Mouse (Mus musculus): ENCODE data around the gene Tsc2.

The Tsc2 gene

DNA sequence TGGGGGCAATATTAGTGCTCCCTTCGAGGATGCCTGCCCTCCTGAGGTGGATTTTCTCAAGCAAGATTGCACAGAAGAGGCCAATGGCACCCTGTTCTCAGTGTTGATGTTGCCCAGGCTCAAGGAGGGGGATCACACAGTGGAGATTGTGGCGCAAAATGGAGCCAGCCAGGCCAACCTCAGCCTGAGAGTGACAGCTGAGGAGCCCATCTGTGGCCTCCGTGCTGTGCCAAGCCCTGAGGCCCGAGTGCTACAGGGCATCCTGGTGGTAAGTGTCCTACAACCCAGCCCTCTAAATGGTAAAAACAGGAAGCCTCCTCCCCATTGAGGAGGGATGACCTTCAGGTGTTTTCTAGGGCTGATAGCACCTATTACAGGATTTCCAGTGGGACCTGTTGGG lies 62.6 kb downstream of the Tsc2 start:
- DNase-seq (ENCODE audit: low spot score in 2 of 2) = no peak

DNA sequence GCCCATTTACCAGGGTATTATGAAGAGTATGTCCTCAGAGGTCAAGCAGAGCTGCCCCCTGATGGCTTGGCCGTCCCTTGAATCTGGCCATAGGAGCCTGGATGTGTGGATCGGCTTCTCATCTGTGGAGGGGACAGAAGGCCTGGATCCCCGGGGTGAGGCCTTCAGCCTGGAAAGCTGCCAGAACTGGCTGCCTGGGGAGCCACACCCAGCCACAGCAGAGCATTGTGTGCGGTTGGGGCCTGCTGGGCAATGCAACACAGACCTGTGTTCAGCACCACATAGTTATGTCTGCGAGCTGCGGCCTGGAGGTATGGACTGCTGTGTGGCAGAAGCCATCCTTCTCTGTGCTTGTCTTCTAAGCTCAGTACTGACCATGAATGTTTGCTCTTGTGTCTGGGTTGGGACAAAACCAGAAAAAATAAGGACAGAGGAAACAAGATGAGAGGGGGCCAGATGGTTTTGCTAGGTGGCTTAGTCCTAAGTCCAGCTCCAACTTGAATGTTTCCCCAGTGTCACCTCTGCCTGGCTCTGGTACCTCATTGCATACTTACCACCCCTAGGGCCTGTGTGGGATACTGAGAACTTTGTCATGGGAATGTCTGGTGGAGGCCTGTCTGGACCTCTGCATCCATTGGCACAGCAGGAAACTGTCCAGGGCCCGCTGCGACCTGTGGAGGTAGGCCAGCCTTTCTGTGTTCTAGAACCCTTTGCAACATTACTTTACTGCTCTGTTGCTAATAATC lies 65.2 kb downstream of the Tsc2 start:
- no peak for DNase-seq (ENCODE audit: low spot score in 2 of 2)

DNA sequence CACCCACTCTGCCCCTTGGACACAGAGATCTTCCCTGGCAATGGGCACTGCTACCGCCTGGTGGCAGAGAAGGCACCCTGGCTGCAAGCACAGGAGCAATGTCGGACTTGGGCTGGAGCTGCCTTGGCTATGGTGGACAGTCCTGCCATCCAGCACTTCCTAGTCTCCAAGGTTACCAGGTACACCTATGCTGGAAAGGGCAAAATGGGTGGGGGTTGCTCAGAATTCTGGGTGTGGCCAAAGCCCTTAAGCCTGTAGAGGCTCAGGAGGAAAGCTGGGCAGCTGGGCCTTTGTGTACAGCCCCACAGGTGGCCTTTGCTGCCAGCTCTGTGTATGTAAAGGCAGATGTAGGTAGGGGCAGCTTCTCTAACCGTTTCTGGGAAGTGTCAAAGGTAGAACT lies 66.6 kb downstream of the Tsc2 start:
- no peak for DNase-seq (ENCODE audit: low spot score in 2 of 2)

DNA sequence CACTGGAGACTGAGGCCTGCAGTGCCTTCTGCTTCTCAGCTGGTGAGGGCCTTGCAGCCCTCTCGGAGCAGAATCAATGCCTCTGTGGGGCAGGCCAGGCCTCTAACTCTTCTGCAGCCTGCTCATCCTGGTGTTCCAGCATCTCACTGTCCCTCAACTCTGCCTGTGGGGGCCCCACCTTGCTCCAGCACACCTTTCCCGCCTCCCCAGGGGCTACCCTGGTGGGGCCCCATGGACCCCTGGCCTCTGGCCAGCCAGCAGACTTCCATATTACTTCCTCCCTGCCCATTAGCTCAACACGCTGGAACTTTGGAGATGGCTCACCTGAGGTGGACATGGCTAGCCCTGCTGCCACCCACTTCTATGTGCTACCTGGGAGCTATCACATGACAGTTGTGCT lies 67.3 kb downstream of the Tsc2 start:
- DNase-seq (ENCODE audit: low spot score in 2 of 2) = no peak

DNA sequence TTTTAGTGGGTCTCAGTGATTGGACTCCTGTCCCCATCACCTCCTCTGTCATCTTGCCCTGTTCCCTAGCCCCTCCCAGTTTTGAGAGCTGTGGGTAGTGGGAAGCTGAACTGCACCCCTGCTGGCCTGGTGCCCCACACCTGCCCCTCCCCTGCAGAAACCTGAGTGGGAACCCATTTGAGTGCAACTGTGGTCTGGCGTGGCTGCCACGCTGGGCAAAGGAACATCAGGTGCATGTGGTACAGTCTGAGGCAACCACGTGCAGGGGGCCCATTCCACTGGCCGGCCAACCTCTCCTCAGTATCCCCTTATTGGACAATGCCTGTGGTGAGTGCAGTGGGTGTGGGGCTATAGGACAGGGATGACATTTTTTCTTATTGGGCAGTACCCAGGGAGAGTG lies 68.0 kb downstream of the Tsc2 start:
- no peak for DNase-seq (ENCODE audit: low spot score in 2 of 2)

DNA sequence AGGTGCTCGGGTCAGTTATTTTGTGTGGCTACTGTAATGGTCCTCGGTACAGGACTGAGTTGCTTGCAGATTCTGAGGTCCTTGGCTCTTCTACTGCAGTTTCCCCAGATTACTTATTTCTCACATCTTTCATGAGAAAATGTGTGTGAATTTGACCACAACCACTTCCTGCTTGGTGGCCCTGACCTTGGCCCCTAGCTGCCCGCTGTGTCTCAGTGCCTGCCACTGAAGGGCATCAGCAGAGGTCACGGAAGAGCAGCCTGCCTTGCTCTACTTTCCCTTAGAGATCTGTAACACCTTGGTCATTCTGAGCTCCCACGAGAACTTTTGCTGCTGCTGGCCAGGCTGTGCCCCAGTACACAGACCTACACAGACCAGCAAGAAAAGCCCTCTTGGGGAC lies 68.8 kb downstream of the Tsc2 start:
- no peak for DNase-seq (ENCODE audit: low spot score in 2 of 2)

DNA sequence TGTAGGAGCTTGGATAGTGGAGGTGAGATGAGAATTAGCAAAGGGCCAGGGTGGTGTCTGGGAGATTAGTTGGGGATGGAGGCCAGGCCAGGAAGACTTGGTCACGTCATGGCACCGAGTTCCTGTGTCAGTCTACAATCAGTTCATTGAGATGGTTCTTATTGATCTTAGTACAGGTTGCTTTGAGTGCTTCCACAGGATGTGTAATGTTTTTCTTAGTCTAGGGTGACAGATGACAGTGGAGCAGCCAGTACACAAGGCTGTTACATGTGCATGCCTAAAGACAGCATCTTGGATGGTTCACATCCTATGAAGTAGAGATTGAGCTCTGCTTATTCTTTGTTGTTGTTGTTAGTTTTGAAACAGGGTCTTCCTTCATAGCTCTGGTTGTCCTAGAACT lies 70.8 kb downstream of the Tsc2 start:
- DNase-seq (ENCODE audit: low spot score in 2 of 2) = no peak

DNA sequence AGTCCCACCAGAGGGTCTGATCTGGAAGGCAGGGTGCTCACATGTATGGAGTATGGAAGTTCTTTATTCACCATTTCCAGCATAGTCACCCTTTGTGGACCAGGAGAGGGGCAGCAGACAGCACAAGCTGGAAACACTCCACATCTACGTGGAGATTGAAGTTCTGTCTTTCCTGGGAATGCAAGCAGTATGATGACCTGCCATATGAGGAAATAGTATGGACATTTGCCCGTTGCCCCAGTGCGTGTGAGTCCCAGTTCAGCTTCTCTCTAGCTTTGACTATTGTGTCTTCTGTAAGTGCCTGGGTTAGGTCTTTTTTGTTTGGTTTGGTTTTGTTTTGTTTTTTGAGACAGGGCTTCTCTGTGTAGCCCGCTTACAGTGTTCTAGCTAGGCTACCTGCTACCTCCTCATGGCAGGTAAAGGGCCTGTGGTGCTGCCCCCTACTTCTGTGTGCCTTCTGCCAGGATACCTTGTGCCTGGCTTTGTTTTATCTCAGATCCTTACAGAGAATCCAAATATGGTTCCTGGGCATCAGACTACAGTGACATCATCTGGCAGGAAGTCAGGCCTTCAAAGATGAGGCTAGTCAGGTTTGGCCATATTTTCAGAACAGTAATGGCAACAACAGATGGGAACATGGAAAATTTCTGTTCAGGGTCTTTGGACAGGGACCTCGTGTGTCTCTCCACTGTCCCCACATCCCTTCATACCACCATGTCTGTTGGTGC lies 72.0 kb downstream of the Tsc2 start:
- no peak for DNase-seq (ENCODE audit: low spot score in 2 of 2)

DNA sequence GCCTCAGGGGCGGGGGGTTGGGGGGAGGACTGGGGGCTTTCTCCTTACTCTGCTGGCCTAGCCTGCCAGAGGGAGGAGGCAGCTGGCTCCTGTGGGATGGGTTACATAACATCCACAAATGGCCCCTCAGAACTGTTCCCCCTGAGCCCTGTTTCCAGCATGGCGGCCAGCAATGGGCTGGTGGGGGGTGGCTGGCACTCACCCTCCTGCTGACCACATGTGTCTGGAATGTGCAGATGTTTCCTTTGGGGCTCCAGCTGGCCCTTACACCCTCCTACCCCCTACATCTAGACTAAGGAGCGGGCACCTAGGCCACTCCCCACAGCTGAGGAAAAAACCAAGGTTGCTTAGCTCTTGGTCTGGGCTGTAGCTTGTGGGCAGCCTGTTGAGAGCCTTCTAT lies 73.3 kb downstream of the Tsc2 start:
- no peak for DNase-seq (ENCODE audit: low spot score in 2 of 2)

DNA sequence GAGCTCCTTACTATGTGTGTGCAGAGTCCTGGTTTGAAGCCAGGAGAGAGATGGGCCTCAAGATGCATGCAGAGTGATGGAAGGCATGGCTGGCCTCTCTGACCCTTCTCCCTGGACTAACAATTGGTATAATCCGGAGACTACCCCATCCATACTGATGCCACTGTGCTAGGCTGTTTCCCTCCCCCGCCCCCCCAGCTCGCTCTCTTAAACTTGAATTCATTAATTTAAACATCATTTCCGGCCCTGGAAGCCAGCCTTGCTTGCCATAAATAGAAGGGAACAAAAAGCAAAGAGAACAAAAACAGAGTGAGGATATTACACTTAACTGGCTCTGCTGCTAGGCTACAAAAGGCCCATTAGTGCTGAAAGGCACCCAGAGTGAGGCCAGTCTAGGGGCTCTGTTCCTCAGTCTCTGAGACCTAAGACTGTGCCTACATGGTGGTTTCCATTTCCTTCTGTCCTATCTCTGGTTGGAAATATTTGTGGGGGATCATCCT lies 73.8 kb downstream of the Tsc2 start:
- DNase-seq (ENCODE audit: low spot score in 2 of 2) = peak in 1 of 2 experiments; percentile 46

DNA sequence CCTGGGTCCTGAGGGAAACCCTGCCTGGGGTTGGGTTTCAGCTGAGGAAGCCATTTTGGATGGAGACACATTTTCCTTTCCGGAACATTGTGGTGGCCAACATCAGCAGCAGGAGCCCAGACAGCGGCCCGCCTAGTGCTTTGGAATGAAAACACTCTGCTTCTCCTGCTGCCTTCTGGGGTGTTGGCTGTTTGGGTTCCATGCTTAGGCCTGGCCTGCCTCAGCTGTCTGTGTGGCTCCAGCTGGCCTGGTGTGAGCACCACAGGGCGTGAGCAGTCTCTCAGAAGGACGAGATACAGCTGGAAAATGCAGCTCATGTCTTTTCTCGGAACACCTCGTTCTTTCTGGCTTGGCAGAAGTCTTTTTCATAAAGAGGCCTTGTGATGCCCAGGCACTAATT lies 75.3 kb downstream of the Tsc2 start:
- no peak for DNase-seq (ENCODE audit: low spot score in 2 of 2)

DNA sequence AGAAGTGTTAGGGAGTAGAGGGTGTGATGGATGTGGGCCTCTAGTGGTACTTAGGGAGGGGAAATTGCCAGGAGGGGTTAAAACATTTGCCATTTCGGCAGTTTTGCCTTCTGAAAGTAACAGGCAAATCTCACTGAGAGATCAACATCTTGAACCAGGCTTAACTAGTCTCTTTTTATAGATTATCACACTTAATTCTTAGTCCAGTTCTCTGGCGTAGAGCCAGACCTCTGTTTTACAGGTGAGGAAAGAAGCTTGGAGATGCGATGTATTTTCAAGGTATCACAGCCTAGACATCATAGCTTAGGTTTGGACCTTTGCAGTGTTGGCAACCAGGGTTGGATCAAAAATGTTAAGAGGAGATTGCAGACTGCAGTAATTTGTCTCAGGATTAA lies 81.4 kb downstream of the Tsc2 start:
- no peak for DNase-seq (ENCODE audit: low spot score in 2 of 2)

DNA sequence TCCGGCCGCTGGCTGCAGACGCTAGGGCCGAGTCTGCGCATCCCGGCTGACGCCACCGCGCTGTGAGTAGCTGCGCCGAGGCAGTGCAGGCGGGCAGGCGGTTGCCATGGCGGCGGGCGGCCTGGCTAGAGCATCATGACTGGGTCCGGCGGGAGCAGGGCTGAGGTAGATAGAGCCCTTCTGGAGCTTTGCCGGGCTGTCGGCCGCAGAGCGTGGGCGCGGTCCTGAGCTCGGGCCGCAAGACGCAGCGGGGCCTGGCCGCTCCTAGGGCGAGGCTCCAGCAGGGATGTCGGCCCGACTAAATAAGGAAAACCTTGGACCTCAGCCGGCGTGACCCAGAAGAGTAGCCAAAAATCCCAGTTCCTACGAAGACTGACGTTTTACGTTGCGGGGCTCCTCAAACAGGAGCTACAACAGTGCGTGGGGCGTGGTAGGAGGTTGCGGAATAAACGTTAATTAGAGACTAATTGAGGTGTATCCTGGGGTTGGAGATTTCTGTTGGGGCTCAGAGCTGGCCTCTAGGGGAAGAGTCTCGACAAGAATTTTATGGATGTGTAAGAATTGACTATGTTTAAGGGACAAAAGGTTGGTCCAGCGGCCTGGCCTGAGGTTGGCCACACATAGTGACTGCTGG lies 81.9 kb downstream of the Tsc2 start:
- DNase-seq (ENCODE audit: low spot score in 2 of 2) = peak; percentile 72 to 83

DNA sequence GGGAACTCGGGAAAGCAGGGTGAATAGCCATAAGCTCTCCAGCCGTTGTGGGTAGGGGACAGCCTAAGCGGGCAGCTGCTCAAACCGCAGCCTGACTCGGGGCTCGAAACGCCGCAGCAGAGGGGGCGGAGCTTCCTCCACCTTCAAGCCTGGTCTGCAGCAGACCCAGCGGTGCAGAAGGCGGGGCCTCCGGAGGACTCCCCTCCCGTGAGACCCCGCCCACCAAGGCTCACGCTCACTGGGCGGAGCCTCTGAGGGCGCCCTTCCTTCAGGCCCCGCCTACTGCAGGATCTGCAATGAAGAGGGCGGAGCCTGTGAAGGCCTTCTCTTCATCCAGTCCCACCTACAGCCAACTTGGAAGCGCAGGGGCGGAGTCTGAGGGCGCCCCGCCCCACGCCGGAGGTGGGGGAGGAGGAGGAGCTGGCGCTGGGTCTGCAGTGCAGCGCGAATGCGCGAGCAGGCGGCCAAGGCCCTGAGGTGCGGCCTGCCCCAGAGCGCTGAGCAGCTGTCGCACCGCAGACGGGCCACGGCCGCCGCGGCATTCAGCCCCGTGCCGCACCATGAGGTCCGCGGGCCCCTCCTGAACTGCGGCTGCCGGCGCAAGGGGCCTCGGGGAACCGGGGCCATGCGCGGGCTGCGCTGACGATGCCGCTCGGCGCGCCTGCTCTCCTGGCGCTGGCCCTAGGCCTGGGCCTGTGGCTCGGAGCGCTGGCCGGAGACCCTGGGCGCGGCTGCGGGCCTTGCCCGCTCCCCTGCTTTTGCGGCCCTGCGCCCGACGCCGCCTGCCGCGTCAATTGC lies 82.6 kb downstream of the Tsc2 start, which contains the start of gene Pkd1:
Pkd1 (plus strand) TSS at position 217 of the 798 bp plus-strand sequence.
- DNase-seq (ENCODE audit: low spot score in 2 of 2) = peak; percentile 96 to 98

DNA sequence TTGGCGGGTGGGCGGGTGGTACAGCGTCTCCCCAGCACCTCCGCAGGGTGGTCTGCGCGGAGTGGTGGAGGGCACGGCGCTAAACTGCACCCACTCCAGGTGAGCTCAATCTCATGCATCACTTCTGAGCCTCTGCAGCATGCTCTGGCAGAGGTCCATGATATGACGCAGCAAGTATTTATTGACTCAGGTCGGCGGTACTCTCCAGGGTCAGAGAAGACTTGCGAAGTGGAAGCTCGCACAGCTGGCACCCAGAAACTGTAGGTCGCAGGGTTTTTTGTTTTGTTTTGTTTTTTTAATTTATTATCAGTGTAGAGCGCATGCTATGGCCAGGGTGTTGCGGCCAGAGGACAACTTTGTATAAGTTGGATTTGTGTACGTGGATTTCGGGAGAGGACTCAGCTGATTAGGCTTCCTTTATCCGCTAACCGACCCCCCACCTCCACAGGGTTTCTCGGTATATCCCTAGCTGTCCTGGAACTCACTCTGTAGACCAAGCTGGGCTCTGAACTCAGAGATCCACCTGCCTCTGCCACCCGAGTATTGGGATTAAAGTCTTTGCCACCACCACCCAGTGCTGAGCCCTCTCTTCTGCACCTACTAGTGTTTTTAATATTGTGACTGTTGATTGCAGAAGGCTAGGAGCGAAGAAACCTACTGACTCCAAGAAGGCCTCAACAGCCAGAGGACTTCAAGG lies 83.4 kb downstream of the Tsc2 start:
- DNase-seq (ENCODE audit: low spot score in 2 of 2) = peak; percentile 60 to 69

DNA sequence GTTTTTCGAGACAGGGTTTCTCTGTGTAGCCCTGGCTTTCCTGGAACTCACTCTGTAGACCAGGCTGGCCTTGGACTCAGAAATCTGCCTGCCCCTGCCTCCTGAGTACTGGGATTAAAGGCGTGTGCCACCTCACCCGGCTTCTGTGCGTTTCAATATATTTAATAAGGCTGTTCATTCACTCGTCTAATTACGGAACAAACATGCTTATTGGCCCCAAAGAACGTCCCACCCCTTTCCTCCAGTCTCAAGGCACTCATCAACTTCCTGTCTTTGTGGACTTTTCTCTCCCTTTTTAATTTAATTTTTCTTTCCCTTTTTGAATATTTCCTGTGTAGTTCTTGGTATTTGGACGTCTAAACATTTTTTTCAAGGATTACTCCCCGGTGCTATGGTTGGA lies 84.0 kb downstream of the Tsc2 start:
- peak in 1 of 2 experiments; percentile 29 for DNase-seq (ENCODE audit: low spot score in 2 of 2)

DNA sequence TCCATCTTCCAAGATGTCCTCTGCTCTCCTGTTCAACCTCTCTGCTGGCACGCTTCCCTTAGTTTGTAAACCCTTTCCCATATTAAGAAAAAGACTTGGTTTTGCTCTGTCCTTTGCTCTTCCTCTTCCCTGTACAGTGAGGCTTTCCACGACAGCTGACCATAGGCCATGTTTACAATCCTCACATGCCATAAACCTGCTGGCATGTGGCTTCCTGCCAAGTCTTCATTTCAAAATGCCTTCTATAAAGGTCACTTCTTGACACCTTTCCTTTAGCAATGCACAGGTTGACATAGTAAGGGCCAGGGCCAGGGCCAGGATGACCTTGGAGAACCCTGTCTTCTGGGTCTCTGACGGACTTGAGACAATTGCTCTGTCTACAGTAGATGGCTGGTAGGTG lies 86.2 kb downstream of the Tsc2 start:
- DNase-seq (ENCODE audit: low spot score in 2 of 2) = no peak

Data from right cerebral cortex, adult 2 months (tissue).